Mouse (Mus musculus): ENCODE measurements around the gene Ncdn.

Ncdn gene

DNA sequence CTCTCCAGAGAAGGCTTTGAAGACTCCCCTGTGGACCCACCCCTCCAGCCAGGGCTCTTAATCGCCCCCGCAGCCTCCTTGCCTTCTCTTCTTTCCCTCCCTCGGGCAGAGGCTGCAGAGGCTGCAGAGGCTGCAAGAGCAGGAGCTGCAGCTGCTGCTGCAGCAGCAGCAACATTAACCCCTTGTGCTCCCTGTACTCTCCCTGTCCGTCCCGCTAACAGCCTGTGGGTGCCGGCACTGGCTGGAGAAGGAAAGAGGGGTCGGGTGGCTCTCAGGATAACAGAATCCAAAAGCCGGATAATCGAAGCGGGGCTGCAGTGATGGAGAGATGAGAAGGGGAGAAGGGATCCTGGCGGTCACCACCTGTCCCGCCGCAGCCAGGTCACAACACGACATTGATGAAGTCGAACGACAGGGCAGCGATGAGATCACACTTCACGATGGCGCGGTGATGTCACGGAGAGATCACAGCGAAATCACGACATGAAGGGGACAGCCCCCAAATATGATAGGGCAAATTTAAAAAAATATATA, 563 bp downstream of the Ncdn start:
- peak; percentile 70 for DNase-seq (ENCODE audit: low read depth, low spot score)

DNA sequence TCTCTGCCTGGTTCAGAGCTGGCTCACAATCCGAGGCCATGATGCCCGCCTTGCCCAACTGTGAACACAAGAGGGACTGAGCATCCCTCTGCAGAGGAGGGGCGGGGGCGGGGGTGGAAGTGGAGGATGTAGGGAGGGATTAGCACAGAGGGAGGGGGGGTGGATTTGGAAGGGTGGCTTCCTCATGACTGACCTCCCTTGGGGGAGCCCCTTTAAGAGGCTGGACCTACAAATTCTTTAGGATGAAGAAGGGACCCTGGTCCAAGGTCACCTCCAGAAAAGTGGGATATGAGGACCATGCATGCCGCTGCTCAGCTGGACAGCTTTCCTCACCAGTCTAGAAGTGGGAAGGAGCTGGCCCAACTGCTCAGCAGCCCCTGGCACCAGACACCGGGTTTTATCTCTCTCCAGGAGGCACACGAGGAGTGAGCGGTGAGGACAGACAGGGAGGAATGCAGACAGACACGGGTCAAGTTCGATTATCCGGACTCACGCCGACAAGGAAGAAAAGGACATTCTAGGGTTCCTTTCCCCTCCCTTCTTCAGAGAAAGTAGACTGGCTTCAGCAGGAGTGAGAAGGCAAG, 1.1 kb downstream of the Ncdn start:
- DNase-seq (ENCODE audit: low read depth, low spot score): peak; percentile 86

DNA sequence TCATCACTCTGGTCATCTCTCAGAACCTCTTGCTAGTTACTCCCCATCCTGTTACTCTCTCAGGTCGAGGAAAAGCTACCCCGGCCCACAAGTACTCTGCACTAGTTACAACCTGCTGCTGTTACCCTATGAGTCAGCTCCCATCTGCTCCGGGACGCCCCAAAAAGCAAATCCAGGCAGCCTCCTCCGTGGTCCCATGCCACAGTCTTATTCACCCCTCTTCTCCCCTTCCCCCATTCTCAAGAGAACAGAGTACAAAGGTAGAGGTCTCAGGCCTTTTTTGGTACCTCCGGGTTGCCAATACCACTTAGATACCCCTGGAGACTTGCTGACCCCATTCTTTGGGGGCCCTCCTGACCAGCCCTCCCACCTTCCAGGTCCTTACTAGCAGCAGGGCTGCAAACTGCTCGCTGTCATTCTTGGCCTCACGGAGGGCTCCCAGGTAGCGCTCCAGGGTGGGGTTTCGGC, 1.6 kb downstream of the Ncdn start:
- DNase-seq (ENCODE audit: low read depth, low spot score): peak; percentile 84

DNA sequence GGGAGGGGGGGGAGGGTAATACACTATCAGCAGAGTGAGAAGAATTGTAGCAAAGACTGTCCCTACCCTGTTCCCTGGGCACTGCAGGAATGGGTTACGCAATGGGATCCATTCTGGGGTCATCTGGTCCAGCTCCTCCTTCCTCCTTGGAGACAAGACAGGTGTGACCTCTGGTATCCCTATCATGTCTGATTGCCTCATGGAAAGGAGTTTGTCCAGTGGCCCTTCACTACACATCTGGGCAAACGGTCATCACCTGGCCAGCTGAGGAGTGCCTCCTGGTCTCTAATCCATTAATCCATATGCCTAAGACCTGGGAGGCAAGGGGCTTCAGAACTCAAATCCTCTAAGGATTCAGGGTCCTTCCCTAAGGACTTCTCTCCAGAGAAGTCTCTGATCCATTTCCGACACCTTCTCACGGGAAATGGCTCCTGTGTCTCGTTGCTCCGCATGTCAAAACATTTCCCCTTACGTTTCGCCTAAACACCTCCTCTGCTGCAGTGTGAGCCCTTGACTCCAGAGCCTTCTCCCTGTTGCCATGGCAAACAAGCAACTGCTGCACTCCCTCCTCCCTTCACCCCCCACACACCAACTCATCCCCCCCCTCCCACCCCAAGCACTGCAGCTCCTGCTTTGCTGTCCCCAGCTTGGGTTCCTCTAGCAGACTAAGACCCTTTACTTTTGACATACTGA, 2.2 kb downstream of the Ncdn start:
- peak; percentile 82 for DNase-seq (ENCODE audit: low read depth, low spot score)

DNA sequence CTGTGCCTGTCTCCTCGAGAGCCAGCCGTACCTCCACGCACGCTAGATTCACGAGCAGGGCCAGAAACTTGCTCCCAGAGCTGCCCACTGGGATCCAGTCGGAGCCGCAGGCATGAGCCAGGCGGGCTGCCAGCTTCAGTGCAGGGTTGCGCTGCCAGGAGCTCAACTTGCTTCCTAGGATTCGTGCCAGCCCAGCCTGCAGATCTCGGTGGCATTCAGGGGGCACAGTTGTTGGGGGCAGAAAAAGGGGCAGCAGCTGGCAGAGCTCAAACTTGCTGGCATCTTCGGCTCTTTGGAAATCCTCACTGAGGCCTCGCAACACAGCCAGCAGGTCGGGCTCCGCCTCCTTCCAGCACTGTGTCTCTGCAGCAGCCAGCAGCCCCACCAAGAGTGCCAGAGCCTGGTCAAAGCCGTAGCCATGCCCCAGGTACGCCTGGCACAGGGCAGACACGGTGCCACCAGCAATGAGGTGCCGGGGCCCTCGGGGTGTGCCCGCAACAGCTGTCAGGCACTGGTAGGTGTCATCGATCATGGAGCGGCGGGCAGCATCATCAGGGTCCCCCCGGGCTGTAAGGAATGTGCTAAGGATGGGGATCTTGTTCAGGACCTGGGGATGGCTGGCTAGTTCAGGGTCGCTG, 3.1 kb downstream of the Ncdn start:
- peak; percentile 85 for DNase-seq (ENCODE audit: low read depth, low spot score)

DNA sequence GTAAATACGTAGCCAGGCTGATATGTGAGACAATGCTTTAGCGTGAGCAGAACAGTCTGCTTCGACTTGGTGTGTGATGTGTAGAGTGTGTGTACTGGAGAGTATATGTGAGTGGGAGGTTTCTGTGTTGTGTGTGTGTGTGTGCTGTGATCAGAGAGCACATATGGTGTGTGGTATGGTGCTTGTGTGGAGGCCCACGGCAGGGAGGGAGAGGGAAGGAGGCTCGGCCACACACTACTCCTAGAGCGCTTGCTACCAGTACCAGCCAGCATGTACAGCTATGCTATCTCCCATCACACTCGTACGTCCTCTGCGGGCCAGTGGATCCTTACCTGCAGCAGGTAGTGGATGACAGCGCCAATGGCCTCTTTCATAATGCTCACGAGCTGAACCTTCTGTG, 3.7 kb downstream of the Ncdn start:
- peak; percentile 79 for DNase-seq (ENCODE audit: low read depth, low spot score)

DNA sequence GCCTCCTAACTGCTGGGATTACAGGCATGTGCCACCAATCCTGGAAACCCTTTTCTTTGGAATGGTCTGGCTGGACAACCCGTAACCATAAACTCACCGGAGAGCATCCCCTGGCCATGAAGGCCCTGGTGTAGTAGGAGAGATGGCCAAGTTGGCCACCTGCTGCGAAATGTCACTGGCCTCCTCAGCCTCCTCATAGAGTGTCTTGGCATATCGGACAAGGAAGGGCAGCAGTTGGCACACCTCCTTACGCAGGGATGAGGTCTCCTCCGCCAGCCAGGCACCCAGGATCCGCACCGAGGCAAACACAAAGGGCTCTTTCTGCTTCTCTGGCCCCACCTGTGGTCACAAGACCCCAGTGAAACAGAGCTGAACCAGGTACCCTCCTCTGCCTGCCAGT, 4.9 kb downstream of the Ncdn start:
- DNase-seq (ENCODE audit: low read depth, low spot score): no peak

DNA sequence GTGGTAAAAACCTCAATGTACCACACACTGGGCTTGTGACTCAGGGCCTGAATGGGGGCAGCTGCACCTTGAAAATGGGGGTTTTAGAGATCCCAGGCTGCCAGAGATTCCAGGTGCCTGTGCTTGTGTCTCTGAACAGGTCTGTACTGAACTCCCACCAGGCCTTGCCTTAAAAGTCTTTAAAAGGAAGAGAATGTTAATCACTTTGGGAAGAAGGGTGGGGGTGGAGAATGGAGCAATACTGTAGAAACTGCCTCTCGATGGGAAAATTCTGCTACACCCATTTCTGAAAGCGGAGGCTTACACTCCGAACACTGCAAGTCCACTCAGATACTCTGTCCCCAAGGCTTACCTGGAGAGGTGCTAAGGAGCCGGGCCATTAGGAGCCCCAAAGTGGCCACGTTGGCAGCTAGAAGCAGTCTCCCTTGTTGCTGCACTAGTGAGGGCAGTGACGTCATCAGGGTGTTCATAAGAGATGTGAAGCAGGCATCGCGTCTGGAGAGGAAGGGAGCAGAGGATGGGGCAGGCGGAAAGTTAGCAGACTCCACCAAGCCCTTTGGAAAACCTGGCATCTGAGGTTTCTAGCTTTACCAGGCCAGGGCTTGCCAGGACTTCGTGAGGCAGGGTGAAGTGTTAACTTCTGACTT, 6.9 kb downstream of the Ncdn start:
- DNase-seq (ENCODE audit: low read depth, low spot score): peak; percentile 68

DNA sequence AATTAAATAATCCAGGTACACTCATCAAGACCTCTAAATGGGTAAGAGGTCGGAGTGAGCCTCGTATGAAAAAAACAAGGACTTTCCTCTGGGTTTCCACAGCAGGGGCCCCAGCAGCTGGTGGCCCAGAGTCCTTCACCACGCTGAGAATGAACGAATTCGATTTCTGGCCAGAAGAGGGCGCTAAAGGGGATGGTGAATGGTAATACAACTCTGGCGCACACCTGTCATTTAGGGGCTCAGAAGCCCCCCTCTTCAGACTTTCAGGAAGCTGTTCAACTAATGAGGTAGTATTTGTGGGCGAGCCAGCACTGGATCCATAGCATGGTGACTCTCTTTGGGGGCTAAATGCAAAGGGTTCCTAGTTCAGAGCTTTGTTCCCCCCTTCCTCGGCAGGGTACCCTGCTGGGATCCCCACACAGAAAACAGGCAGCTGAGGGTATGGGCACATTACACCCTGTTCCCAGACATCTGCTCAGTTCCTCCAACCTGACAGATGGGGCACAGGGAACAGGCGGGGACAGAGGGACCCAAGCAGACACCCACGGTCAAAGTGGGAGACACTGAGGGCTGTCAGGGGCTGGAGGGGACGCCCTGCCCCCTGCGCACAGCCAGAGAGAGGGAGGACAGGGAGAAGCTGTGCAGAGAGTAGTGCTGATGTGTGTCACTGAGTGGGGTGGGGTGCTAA, 7.6 kb downstream of the Ncdn start:
- peak; percentile 71 for DNase-seq (ENCODE audit: low read depth, low spot score)

DNA sequence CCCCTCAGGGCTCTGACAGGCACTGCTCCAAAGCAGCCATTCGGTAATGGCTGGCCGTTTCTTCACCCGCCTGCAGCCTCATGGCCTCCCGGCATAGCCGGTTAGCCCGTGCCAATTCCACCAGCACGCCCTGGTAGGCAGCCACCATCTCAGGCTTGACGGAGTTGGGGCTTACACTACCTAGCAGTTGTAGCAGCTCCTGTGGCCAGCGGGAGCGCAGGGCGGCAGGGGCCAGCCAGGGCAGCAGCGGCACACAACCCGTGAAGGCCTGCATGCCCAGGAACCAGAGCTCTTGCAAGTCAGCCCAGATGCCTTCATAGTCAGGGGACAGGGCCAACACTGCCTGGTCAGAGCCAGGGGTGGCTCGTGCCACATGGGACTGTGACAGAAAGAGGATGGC, 8.4 kb downstream of the Ncdn start:
- DNase-seq (ENCODE audit: low read depth, low spot score): peak; percentile 37

DNA sequence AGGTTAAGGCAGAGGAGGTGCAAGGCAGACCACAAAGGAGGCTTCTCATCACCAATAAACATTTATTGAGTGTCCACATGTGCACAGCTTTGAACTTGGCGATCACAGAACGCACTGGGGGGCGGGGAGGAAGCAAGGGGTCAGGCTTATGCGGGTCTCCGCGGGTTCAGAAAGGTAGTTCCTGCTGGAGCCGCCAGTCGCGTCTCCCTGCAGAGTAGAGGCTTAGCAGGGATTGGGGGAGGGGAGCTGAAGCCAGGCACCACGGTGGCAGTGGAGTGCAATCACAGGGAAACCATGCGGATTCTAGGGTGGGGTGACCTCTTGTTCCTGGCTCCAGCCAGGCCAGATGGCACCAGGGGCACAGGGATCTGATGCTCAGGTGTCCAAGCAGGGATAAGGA, 9.5 kb downstream of the Ncdn start:
- DNase-seq (ENCODE audit: low read depth, low spot score): no peak

DNA sequence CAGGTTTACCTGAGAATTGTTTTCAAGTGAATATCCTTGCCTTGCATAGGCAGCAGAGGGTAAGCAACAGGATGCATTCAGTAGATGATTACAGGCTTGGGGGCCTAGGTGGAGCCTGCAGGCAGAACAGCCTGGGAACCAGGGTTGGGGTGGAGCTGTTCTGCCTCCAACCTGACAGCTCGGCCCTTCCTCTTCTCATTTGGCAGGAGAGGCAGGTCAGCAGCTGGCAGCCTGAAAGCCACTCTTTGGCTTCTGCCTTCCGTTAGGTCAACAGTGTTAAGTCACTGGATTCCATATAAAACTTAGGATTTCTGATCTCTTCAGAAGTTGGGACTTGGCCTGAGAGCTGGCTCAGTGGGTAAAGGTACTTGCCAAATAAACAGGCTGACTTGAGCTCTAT, 10.3 kb downstream of the Ncdn start:
- DNase-seq (ENCODE audit: low read depth, low spot score): no peak

DNA sequence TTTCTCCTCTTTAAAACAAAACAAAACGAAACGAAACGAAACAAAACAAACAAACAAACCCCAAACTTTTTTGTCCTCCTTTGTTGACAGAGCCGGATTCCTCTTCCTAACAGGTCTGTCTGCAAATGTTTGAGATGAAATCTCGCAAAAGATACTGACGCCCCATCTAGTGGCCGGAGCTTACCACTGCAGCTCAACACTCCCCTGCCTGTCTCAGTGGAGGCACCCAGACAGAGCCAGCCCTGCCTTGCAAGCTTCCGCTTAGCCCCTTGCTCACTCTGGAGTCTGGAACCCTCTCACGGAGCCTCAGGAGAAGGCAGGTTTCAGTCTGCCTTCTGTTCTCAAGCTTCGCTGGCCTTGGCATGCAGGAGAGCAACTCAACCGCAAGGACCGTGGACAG, 11.8 kb downstream of the Ncdn start:
- DNase-seq (ENCODE audit: low read depth, low spot score): peak; percentile 90

DNA sequence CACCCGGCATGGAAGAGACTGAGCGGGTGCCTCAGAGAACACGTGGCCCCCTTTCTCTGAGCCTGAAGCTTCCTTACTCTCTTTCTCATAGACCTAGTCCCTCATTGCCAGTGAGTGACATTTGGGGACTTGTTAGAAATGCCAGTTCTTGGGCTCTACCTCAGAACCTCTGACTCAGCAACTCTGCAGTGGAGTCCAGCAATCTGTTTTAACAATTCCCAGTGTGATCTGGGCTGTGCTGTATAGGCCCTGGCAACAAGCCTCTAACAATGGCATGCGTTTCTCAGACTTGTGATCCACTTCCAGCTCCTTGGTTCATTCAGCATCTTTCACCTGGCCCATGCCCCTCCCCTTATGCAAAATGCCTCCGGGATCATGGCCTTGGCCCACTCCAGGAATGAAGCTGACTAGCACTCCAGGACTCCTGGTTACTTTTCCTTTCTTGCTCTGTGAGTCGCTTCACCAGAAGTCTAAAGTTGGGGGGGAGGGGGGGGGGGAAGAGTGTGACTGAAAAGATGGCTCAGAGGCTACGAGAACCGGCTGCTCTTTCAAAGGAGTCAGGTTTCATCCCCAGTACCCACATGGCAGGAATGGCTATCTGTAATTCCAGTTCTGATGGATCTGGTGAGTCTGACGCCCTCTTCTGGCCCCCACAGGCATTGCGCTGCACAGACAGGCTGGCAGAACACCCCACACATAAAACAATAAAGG, 13.1 kb downstream of the Ncdn start:
- no peak for DNase-seq (ENCODE audit: low read depth, low spot score)

DNA sequence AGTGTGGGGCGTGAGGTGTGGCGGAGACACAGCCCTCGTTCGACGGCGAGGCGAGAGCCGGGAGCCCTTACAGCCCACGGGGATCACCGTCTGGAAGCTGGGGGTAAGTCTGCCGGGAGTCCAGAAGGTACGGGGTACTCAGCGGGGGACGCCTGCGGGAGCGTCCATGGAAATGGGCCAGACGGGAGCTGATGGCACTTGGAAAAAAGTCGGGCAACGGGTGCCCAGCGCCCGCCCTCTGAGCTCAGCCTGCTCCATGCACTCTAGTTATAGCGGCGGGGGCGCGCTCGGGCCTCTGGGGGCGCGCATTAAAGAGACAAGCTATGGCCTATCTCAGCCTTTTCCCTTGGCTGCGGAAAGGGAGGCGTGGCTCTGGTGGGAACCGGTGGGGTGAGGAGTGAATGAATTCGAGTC, 17.2 kb downstream of the Ncdn start, which contains the start of gene Tfap2e:
TSS of gene Tfap2e (minus strand) at position 240 of the 414 bp plus-strand sequence.
- DNase-seq (ENCODE audit: low read depth, low spot score): no peak

DNA sequence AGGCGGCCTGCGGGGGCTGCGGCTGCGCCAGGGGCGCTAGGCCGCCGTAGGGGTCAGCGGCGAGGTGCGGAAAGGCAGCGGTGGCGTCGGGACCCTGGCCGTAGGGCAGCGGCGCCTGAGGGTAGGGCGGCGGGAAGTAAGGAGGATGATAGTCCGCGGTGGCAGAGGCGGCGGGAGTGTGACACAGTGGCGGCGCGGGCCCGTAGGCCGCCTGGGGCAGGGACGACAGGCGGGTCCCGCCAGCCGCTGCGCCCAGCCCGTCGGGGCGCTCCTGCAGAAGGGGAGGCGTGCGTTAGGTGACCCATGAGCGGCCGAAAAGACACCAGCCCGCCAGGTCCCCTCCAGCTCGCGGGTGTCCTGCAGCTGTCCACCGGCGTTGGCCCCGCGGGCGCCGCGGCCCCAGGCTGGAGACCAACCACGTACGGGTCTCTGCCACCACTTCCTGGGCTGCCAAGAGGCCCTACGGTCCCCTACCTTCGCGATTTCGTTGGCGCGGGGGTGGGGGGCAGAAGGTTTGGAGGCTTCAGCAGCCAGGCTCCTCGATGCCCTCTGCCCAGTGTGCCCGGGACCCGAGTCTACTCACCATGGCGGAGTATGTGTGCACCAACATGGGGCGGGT, 17.7 kb downstream of the Ncdn start:
- DNase-seq (ENCODE audit: low read depth, low spot score): no peak

DNA sequence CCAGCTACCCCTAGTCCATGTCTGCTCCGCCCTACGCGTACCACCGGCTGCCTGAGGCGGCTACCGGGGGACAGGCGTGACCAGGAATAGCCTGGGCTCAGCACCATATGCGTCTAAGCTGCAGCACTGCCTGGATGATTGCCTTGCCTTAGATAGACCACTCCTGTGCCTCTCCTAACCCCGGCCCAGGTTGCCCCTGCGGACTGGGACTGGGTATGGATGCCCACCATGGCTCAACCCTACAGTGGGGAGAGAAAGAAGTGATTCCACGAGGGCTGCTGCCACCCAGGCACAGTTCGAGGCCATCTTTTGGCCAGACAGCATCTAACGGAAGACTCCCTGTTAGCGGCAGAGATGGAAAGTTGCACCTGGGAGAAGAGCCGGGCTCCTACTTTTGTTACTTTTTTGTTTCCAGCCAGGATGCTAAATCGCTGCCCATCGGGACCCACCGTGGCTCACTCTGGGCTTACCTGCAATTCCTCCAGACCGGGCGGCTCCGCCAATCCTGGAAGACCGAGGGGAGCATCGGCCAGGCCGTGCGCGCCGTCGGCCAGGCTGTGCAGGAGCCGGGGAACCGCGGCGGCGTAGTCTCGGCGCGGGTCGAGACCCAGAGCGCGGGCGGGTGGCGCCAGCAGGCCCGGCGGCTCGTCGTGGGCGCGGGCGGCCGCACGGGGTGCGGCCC, 18.4 kb downstream of the Ncdn start:
- no peak for DNase-seq (ENCODE audit: low read depth, low spot score)

DNA sequence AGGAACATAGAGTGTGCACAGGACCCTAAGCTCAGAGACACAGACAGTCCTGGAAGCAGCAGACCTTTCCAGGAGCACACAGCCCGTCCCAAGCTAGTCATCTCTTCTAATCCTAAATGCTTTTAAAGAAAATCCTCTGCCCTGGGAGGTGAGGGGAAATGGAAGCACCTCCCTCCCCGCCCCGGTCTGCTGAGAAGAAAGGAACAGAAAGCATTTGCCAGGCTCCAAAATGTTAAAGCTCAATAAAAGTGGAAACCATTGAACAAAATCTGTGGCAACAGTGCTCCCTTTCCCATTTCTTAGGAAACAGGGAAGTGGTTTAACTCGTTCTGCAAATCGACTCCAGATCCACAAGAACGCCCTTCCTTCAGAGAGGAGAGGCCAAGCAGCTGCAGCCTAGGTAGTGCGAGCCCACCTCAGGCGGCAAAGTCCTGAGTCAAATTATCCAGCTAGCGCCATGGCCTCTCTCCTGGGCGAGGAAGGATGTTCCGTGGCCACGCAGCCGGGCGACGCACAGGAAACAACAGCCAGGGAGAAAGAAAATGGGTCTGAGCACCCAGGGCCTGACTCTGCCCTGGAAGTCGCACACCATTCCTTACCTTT, 19.1 kb downstream of the Ncdn start:
- no peak for DNase-seq (ENCODE audit: low read depth, low spot score)

DNA sequence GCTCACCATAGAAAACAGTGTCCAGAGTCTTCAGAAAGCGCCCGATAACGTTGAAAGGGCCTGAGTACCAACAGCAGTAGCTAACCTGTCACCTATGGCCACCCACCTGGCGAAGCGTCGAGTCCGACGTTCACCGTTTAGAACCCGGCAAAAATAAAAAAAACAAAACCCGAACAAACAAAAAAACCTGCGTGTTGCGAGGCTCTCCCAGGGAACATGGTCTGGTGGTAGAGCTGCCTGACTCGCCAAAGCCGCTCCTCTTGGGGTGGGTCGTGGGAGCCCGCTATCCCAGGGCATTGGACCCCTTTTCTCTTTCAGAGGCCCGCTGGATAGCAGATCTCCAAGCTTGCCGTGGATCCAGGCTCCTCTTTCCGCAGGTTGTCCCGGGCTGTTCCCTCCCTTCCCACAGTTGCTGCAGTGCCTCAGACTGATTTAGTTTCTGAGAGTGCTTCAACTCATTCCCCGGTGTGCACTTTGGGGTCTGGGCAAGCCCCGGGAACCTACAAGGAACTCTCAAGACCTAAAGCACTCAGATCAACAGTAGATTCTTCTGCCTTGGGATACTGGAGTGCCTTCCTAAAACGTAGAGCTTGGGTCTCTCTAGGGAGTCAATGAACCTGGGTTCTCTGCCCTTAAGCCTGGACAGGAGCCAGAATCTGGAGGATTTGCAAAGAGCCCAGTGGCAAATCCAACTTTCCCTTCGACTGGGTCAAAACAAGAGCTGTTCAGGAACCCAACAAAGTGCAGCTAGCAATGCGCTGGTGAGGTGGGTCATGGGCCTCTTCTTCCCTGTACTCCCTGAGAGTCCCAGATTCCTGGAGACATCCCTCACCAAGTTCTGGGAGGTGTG, 20.5 kb downstream of the Ncdn start:
- DNase-seq (ENCODE audit: low read depth, low spot score): no peak

All from brain, adult 2 months (tissue).